Mouse (Mus musculus): ENCODE measurements around the gene Arhgap25.
"Not testable (repeated sequence)": the region's sequence is repeated elsewhere in the genome, so short reads cannot be mapped to it uniquely, and the experiment has no call there.

Gene Arhgap25

DNA sequence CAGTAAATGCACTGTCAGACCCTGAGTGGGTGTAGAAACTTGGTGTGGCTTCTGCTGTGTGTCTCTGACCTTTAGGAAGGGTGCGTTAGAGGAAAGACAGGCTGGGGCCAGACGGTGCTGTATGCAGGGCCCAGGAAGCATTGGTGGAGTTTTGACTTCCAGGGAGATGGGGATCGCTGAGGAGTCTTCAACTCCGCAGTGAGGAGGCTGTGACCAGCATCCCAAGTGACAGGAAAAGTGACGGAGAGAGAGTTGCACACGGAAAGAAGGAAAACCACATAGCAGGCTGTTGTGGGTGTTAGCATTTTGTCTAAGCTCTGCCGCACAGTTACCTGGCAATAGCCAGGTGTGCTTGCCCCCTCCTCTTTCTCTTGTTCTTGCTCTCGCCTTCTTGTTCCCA lies 3.2 kb upstream of the Arhgap25 start:
- DNase-seq (ENCODE audit: low spot score in 2 of 2), result no peak

DNA sequence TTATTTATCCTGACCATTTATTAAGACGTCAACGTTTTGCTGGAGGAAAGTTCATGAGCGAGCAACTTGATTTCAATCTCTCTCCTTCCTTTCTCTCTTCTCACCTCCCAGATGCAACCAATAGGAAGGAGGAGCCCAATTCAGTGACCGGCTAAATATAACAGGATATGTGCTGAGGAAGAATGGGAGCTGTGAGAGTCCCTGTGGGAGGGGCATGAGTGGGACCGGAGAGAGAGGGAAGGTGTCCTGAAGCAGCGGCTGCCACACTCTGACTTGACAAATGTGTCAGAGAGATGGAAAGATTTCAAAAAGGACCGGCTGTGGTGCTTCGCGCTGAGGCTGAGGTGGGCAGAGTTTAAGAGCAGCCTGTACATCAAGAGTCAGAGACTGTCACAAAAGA lies 2.6 kb upstream of the Arhgap25 start:
- no peak for DNase-seq (ENCODE audit: low spot score in 2 of 2)

DNA sequence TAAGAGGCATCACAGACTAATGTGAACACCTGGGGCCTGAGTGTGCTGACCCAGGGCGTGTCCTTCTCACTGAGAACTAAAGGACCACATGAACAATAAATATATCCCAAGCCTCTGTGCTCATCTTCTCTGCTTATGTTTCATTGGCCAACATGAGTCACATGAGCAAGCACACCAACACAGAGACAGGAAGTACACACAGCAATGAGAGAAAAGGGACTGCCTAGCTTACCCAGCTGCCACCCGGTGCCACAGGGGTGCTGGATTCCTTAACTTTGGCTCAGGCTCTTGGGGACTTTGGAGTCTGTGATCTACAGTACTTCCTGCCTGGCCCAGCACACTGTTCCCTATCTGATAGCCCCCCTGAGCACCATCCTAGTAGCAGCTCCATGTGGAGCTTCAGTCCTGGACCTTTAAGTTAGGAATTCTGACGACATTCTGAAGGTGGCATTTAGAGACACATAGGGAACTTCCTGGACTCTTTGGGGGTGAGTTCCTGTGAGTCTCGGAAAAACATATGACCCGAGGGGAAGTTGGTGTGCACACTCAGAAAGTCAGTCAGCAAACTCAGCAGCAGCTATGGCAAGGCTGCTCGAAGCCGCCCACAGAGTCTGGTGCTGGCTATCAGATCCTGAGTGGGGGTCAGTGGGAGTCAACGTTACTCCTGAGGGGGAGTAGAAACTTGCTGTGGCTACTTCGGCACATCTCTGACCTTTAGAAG lies 2.0 kb upstream of the Arhgap25 start:
- peak; percentile 66 to 73 for DNase-seq (ENCODE audit: low spot score in 2 of 2)

DNA sequence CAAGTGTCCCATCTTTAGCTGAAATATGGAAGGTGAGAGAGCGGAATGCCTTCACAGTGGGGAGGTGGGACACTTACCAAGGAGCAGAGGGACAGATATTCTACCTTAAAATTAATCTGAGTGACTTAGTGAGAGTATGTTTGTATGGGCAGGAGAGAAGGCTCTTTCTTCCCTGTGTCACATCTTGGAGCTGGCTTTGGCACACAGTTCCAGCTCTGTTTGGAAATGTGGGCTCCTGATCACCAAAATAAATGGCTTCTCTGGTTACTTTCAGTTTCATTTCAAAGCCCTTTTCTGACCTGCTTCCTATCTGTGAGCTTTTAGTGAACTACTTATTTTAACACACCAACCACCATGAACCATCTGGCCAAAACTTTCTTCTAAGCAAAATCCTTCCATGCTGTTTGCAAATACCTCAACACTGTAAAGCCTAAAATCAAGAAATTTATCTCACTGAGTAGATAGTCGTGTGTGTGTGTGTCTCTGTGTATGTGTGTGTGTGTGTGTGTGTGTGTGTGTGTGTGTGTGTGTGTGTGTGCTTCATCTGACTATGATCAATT lies 1.5 kb downstream of the Arhgap25 start:
- no peak for DNase-seq (ENCODE audit: low spot score in 2 of 2)

DNA sequence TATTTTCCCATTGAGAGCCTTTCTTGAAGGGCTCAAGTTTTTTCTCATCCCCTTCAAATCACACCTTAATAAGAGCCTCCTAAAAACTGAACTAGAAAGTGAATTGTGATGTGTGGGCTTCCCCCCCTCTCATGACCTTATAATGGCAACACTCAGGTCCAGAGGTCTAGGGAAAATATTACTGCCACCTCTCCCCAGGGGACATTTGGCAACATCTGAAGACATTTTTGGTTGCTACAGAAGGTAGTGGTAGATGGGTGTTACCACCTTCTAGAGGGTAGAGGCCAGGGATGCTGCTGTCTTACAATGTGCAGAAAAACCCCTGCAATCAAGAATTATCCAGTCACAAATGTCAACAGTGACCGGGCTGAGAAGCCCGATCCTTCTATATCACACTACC lies 2.7 kb downstream of the Arhgap25 start:
- no peak for DNase-seq (ENCODE audit: low spot score in 2 of 2)

DNA sequence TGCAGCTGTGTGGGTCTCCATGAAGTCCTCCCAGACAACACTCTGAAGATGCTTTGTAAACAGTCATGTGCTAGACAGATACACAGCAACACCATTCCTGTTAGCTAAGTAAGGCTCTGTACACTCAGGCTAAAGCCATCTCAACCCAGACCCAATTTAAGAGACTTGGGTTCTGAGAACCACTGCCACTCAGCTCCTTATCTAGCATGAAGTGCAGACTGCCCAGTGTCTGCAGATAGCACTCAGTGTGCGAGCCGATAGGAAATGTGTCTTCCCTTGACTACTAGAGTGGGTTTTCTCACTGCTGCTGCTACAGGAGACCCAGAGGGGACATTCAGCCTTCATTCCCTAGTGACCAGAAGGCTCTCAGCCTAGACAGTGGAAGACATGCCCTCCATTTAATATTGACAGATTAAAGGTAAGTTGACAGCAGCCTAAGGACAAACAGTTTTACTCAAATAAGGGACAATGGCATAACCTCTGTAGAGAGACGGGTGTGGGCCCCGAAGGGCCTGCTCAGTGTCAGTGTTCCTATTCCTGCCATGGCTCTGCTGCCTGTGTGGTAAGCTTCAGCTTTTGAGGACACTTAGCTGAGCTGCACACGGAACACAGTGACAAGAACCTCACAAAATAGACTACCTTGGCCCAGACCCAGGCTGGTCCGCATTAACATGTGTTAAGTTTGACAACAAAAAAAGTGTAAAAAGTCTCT lies 5.1 kb downstream of the Arhgap25 start:
- DNase-seq (ENCODE audit: low spot score in 2 of 2), result no peak

DNA sequence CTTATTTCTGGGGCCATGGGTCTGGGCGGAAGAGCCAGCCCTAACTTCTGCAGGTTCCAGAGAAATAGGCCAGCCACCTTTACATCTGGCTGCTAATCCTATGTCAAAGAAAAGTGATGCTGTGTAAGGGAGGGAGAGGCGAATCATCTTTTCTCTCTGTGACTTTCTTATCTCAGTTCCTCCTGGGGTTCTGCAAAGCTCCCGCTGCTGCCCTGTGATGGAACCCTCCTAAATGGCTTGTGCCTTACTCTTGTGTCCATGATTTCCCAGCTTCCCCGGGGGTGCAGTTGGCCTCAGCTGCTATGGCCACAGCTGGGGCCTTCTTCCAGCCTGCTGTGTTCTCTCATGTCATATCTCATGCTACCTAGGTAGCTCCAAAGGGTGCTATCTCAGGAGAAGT lies 5.7 kb downstream of the Arhgap25 start:
- no peak for DNase-seq (ENCODE audit: low spot score in 2 of 2)

DNA sequence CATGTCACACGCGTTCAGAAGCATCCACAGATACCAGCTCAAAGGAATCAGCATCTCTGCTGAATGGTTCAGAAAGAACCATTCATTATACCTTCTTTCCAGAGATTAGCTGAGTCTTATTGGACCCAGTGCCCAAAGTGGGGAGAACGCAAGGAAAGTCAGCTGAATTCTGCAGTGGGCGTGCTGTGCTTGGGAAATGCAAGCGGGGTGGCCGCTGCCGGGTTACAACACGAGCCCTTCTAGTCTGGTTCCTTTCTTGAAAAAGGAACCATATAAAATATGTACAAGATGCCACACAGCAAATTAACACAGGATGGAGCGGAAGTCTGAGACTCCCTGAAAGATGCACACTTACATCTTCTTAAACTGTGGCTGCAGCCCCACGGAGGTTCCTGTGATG lies 7.9 kb downstream of the Arhgap25 start:
- no peak for DNase-seq (ENCODE audit: low spot score in 2 of 2)

DNA sequence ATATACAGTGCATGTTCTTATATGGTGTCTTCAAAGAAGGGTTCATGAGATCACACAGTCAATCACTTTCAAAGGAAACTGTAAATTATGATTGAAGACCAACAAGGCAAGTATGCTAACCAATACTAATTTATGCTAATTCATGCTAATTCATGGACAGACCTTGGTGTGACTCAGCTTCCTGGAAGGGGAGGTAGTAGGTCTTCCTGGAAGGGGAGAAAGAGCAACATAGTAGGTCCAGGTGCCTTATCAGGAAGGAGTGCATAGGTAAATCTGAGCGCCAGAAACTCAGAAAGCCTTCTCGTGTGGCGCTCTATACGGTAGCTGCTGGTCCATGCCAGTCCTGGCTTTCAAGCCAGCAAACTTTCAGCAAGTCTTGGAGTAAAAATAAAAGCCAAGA lies 8.8 kb downstream of the Arhgap25 start:
- no peak for DNase-seq (ENCODE audit: low spot score in 2 of 2)

DNA sequence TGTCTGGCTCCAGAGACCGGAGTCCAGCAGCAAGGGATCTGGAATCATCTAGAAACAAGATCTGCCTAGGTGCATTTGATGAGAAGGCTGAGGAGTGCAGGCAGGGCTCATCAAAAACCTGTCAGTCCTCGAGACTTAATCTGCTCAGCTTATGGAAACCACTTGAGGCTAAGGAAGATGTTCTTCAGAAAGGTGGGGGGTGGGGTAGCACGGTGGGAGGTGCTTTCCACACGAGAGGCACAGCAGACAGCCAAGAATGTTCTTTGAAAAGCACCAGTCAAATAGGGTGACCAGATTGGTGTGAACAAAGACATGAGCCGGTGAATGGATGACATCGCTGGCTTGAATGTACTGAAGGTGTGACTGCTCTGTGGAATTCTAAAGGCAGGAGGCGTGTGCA lies 9.3 kb downstream of the Arhgap25 start:
- DNase-seq (ENCODE audit: low spot score in 2 of 2), result no peak

DNA sequence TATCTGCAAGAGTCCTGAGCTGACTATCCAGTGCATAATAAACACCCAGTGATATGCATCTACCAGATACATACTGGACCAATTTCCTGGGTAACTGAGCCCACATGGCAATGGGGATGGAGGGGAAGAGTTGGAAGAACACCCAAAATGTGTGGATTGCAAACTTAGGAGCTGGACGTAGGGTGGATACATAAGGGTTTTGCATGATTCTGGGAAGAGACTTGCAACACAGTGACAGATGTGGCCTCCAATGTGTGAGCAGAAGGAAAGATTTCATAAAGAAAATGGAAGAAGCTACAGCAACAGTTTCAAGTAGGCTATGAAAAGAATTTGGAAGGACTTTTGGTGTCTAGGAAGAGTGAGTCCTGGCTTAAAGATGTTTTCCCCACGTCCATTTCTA lies 10.0 kb downstream of the Arhgap25 start:
- DNase-seq (ENCODE audit: low spot score in 2 of 2), result no peak

DNA sequence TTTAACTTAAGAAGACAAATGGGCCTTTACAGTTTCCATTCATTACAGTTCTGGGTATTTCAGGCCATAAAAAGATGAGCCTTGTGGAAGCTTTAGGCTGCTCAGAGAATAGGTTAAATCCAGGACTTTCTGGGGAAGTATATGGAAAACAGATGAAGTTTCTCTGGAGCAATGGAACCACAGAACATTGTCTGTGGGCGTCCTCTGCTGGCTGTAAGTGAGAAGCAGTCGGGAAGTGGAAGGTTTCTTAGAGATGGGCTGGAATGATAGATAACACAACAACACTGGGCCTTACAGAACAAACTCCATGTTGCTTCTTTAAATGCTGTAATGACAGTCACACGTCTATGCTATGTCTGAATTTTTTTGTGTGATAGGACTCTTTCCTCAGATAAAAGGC lies 10.8 kb downstream of the Arhgap25 start:
- DNase-seq (ENCODE audit: low spot score in 2 of 2), result no peak

DNA sequence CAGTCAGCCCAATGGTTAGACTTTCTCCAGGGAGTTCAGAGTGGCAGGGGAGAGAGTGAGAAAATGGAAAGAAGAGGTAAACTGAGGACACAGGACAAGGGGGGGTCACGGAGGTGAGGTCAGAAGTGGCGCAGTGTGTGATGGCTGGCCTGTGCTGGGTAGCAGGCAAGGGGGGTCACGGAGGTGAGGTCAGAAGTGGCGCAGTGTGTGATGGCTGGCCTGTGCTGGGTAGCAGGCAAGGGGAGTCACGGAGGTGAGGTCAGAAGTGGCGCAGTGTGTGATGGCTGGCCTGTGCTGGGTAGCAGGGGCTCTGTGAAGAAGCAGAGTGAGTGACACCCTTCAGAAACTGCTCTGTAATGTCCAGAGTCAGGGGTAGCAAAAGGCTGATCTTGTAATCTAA lies 11.4 kb downstream of the Arhgap25 start:
- DNase-seq (ENCODE audit: low spot score in 2 of 2), result not testable (repeated sequence)

DNA sequence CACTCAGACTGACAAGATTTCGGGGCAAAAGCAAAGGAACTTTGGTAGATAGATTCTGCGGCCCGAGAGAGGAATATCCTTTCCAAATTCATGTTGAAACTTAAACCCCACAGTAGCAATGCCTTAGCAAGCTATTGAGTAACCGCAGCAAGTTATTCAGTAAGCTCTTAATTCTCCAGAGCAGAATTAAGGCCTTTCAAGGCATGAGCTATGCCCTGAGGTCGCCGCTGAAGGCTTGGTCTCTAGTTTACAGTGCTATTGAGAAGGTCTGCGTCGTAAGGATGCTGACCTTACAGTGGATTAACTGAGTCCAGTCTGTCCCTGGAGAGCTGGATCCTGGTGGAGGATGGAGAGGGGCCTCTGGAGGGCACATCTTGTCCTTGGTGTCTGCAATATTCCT lies 12.5 kb downstream of the Arhgap25 start:
- DNase-seq (ENCODE audit: low spot score in 2 of 2), result no peak

DNA sequence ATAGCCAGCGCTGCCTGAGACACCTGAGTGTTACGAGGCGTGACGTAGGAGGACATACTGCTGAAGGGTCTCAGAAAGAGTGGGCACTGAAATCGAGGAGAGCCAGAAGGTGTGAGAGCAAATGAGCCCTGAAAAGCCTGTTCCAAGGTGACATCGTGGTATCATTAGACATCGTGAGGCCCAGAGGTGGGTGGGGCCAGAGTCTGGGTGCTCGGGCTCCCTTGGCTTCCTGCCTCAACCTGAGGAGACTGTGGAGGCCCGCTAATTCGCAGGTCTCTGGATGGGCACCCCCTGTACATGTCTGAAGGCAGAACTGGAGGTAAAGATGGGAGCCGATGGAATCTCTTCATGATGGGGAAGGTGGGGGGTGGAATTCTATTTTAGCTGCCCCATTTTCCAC lies 13.2 kb downstream of the Arhgap25 start:
- DNase-seq (ENCODE audit: low spot score in 2 of 2), result no peak

DNA sequence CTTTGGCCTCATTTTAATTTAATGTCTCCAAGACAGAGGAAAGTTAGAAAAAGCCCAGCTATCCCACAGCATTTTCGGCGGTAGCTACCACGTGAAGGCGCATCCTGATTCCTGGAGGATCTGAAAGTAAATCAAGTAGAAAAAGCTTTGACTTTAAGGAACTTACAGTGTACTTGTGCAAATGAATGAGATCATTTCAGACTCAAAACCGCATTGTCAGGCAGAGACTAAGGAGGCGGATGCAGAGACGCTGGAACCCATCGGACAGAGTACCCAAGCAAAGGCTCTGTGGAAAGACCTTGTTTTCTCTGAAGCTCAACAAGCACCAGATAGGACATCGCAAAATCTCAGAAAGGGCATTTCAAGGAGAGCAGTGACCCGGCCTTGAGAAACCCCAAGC lies 14.4 kb downstream of the Arhgap25 start:
- DNase-seq (ENCODE audit: low spot score in 2 of 2), result no peak

DNA sequence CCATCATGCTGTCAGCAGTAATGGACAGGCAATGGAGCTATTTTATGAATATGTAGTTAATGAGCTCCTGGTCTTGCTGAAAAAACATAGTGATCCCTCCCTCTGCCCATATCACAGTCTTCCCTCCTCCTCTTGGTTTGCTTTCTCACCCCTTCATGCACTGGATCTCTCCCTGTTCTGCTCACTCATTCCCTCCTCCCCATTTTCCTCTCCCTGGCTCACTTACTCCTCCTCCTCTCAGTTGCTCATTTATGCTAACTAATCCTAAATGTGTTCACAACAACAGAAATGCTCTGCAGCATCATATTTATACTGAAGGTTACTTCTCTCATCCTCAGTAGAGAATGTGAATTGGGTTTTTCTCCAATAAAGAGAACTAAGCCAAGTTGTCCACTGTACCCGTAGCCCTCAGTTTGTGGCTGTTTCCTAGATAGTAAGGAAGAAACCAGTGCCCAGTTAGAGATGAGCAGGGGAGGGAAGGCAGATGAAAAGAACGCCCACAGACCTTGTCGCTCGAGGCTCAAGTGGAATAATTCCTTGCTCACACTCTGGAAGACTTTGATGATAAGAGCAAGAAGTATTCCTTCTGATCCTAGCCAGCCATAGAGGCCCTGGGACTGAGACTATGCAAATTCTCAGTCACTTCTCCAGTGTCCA lies 15.2 kb downstream of the Arhgap25 start:
- DNase-seq (ENCODE audit: low spot score in 2 of 2), result no peak

DNA sequence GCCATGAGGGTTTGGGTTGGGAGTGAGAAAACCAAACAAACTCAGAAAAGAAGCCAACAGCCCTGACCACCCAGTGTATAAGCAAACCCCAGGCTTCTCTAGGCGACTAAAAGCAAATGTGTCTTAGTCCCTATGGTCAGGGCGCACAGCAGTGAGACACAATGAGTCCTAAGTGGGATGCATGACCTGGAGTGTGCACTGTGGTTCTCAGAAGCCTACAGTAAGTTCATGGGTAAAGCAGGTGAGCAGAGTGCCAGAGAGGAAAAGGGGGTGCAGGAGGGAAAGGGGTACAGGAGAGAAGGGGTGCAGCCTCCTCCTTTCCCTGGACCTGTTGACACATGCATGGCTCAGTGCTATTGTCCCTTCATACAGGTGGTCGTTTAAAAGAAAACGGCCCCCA lies 18.7 kb downstream of the Arhgap25 start:
- DNase-seq (ENCODE audit: low spot score in 2 of 2), result no peak

DNA sequence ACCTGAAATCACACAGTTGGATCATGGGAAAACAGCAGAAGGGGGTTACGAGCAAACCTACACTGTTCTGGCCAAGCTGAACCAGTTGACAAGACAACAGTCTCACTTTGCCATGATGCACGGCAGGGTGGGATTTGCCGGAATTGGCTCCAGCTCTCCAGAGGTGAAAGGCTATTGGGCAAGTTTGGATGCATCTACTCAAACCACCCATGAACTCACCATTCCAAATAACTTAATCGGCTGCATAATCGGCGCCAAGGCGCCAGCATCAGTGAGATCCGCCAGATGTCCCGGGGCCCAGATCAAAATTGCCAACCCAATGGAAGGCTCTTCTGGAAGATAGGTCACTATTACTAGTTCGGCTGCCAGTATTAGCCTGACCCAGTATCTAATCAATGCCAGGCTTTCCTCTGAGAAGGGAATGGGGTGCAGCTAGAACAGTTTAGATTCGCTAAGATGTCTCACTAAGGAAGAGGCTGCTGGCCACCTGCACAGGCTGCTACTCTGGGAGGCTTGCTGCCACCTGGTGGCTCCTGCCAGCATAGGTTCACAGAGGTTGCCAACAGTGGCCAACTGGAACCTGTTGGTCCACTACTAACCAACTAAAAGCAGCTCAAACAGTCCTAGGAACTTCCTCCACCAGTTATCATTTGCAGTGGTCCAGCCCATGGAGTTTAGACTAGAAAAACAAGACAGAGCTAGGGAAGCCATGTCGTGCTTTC lies 19.9 kb downstream of the Arhgap25 start:
- peak; percentile 74 to 76 for DNase-seq (ENCODE audit: low spot score in 2 of 2)

DNA sequence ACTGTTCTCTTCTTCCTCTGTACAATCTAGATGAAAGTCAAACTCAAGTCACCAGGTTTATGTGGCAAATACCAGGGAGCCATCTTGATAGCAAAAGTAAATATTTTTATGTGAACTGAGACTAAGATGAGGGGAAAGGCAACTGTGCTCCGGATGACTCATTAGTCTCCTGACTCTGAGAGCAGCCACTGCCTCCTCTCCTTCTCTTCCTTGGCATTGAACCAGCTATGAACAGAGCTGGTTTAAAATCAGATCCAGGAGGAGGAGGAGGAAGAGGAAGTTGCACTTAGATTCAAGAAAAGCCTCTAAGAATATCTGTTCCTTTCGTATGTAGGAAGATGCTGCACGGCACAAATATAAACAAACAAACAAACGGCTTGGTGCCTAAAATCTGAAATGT lies 22.1 kb downstream of the Arhgap25 start:
- no peak for DNase-seq (ENCODE audit: low spot score in 2 of 2)

DNA sequence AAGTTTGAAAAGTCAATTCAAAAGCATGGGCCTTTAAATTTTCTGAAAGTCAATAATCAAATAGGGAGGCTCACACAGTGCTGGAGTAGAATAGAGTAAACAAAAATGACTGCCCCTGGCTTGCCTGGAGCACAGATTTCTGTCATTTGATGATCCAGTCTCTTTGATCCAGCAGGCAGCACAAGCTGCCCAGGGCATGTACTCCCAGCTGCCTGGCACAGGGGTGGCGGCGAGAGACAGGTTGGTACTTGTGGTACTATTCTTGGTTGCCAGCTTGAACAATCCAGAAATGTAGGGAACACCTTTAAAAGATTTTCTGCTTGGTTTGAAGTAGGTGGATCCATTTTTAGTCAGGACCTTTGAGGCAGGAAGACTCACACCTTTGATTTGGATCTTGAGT lies 23.3 kb downstream of the Arhgap25 start:
- DNase-seq (ENCODE audit: low spot score in 2 of 2), result no peak

DNA sequence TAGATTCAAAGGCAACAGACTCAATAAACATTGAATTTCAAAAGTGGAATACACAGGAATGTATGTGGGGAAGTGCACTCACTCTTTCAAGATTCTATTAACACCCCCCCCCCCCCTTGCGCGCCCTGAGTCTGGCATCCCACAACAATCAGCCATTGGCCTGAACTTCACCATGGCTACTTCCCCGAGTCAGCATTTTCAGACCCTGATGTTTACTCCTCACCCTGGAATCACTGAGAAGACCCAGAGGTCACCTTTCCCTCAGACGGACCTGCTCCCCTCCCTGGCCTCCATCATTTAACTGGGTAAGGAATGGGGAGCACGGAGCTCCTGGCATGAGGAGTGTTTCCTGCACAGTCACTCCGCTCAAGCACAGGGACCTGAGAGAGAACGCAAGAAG lies 28.2 kb downstream of the Arhgap25 start:
- DNase-seq (ENCODE audit: low spot score in 2 of 2), result no peak
